Mouse (Mus musculus) limb, embryonic 11.5 days (tissue): ENCODE measurements around the gene Fam214a. TPM values are rescaled to one million over a fixed set of nuclear protein-coding genes. Genes with fewer than 3 reads are reported as not detected.
"Not testable (repeated sequence)": the region's sequence is repeated elsewhere in the genome, so short reads cannot be mapped to it uniquely, and the experiment has no call there.

Experiments
- ATAC-seq: fragments of 200-750 bp; cut with Nextera tagmentation; 2 replicates; pipeline ENCODE4 v1.8.0; 2017; ENCODE audit warnings: low read depth; ENCODE audit not compliant: insufficient number of reproducible peaks, low FRiP score, low TSS enrichment
- DNase-seq: peaks from one replicate; pipeline ENCODE4 v3.0.0-alpha.2; 2015; ENCODE audit warnings: low spot score
- H3K27ac ChIP-seq: fragments of 300-500 bp; sonication (generic); replicated peaks from 2 replicates; pipeline ENCODE4 v1.5.1; 2014; ENCODE audit warnings: low read depth, mild to moderate bottlenecking, low read length
- H3K27me3 ChIP-seq: fragments of 300-500 bp; sonication (generic); 2 replicates; pipeline ENCODE4 v1.6.1; 2014; ENCODE audit warnings: mild to moderate bottlenecking, low read length, mixed read lengths; ENCODE audit not compliant: control insufficient read depth, insufficient read depth
- H3K36me3 ChIP-seq: fragments of 300-500 bp; sonication (generic); 2 replicates; pipeline ENCODE4 v1.6.1; 2014; ENCODE audit warnings: mild to moderate bottlenecking, low read length, moderate library complexity, mixed read lengths; ENCODE audit not compliant: control insufficient read depth, insufficient read depth
- H3K4me1 ChIP-seq: fragments of 300-500 bp; sonication (generic); 2 replicates; pipeline ENCODE4 v1.6.1; 2014; ENCODE audit warnings: low read length, mixed read lengths; ENCODE audit not compliant: control insufficient read depth, insufficient read depth
- H3K4me2 ChIP-seq: fragments of 300-500 bp; sonication (generic); 2 replicates; pipeline ENCODE4 v1.6.1; 2014; ENCODE audit warnings: low read depth, mild to moderate bottlenecking, moderate library complexity; ENCODE audit not compliant: severe bottlenecking
- H3K4me3 ChIP-seq: fragments of 300-500 bp; sonication (generic); 2 replicates; pipeline ENCODE4 v1.5.1; 2014; ENCODE audit warnings: low read depth, low read length
- H3K9ac ChIP-seq: fragments of 300-500 bp; sonication (generic); 2 replicates; pipeline ENCODE4 v1.6.1; 2014; ENCODE audit warnings: mild to moderate bottlenecking, low read length
- H3K9me3 ChIP-seq: fragments of 300-500 bp; sonication (generic); 2 replicates; pipeline ENCODE4 v1.6.1; 2016; ENCODE audit warnings: low read length; ENCODE audit not compliant: control insufficient read depth
- WGBS: fragments of 180-500 bp; shearing (Covaris S2); extraction: QIAGEN DNeasy Blood & Tissue Kit; methylation state at CpG from one replicate; pipeline ENCODE4 v1.1.7; 2014; 5-methylcytosine and 5-hydroxymethylcytosine counted together
- polyA plus RNA-seq: library from polyadenylated mRNA; unstranded; fragments of >200 nt; fragmentation: Nextera tagmentation; extraction: Ambion mirVana; gene quantifications from 2 replicates; pipeline ENCODE4 v1.2.1, GENCODE M21; 2014

Gene Fam214a
- polyA plus RNA-seq, 1 experiment from 2014 or later, result 7.6 TPM

GRCm38 (mm10) chr9:74978868-74979267 is 26.2 kb downstream of the Fam214a start:
- DNase-seq (no peak), ATAC-seq (no peak)
- no peak overlapping the region for H3K4me3 ChIP-seq
- no peak overlapping the region for H3K4me2 ChIP-seq
- H3K9me3 ChIP-seq, result no peaks in the 10 kb centered on the region
- no peak overlapping the region for H3K9ac ChIP-seq
- no peaks in the 10 kb centered on the region; the same call in 1 of the 2 replicates for H3K36me3 ChIP-seq
- H3K27me3 ChIP-seq, result no peaks in the 10 kb centered on the region
- WGBS, result 83% methylated on average over 7 of the region's 7 CpGs
- no peak overlapping the region for H3K27ac ChIP-seq
- peaks cover 6% of the 10 kb centered on the region; the same call in 1 of the 2 replicates for H3K4me1 ChIP-seq

GRCm38 (mm10) chr9:74979371-74979770 is 26.7 kb downstream of the Fam214a start:
- H3K4me1 ChIP-seq, result peaks cover 6% of the 10 kb centered on the region; the same call in 1 of the 2 replicates
- ATAC-seq, result no peak
- DNase-seq, result no peak
- H3K36me3 ChIP-seq, result no peaks in the 10 kb centered on the region; the same call in 1 of the 2 replicates
- no peaks in the 10 kb centered on the region for H3K9me3 ChIP-seq
- H3K4me2 ChIP-seq, result no peak overlapping the region
- H3K4me3 ChIP-seq, result no peak overlapping the region
- no peak overlapping the region for H3K9ac ChIP-seq
- H3K27ac ChIP-seq, result no peak overlapping the region
- WGBS, result 83% methylated on average over 5 of the region's 5 CpGs
- no peaks in the 10 kb centered on the region for H3K27me3 ChIP-seq

- Histone ChIP-seq H3K9me3 (no peaks in the 10 kb centered on the region), H3K4me1 (peaks cover 2% of the 10 kb centered on the region; the same call in 1 of the 2 replicates), H3K4me3 (no peak overlapping the region), H3K27ac (no peak overlapping the region), H3K4me2 (no peak overlapping the region), H3K36me3 (no peaks in the 10 kb centered on the region), H3K9ac (no peak overlapping the region), H3K27me3 (no peaks in the 10 kb centered on the region)
- DNase-seq (no peak), ATAC-seq (no peak)
- WGBS, result 95% methylated on average over 1 of the region's 1 CpGs
Measured at GRCm38 (mm10) chr9:74979866-74980265, 27.2 kb downstream of the Fam214a start.

GRCm38 (mm10) chr9:74981663-74982111 is 29.0 kb downstream of the Fam214a start:
- 54% methylated on average over 3 of the region's 3 CpGs for WGBS

GRCm38 (mm10) chr9:74982193-74982592 is 29.5 kb downstream of the Fam214a start:
- 81% methylated on average over 8 of the region's 8 CpGs for WGBS
- H3K9me3 ChIP-seq, result no peaks in the 10 kb centered on the region
- no peak overlapping the region for H3K27ac ChIP-seq
- no peak overlapping the region for H3K9ac ChIP-seq
- ATAC-seq (no peak), DNase-seq (no peak)
- no peak overlapping the region for H3K4me2 ChIP-seq
- no peak overlapping the region for H3K4me3 ChIP-seq
- H3K4me1 ChIP-seq, result no peaks in the 10 kb centered on the region; the same call in 1 of the 2 replicates
- no peaks in the 10 kb centered on the region for H3K36me3 ChIP-seq
- no peaks in the 10 kb centered on the region for H3K27me3 ChIP-seq

More at GRCm38 (mm10) chr9:74981663-74982111, 29.0 kb downstream of the Fam214a start:
- no peak overlapping the region for H3K4me2 ChIP-seq
- H3K9ac ChIP-seq, result no peak overlapping the region
- ATAC-seq (no peak), DNase-seq (no peak)
- H3K4me3 ChIP-seq, result no peak overlapping the region
- no peaks in the 10 kb centered on the region for H3K9me3 ChIP-seq
- H3K36me3 ChIP-seq, result no peaks in the 10 kb centered on the region
- no peaks in the 10 kb centered on the region for H3K27me3 ChIP-seq
- no peaks in the 10 kb centered on the region; the same call in 1 of the 2 replicates for H3K4me1 ChIP-seq
- H3K27ac ChIP-seq, result no peak overlapping the region

GRCm38 (mm10) chr9:74982722-74983121 is 30.0 kb downstream of the Fam214a start:
- WGBS, result 90% methylated on average over 1 of the region's 1 CpGs

GRCm38 (mm10) chr9:74985173-74985715 is 32.6 kb downstream of the Fam214a start:
- Histone ChIP-seq H3K27ac (no peak overlapping the region), H3K4me1 (no peaks in the 10 kb centered on the region; the same call in 1 of the 2 replicates), H3K9me3 (no peaks in the 10 kb centered on the region), H3K36me3 (no peaks in the 10 kb centered on the region), H3K27me3 (no peaks in the 10 kb centered on the region), H3K4me3 (no peak overlapping the region), H3K9ac (no peak overlapping the region), H3K4me2 (no peak overlapping the region)
- DNase-seq (no peak), ATAC-seq (no peak)
- 81% methylated on average over 14 of the region's 14 CpGs for WGBS

More at GRCm38 (mm10) chr9:74982722-74983121, 30.0 kb downstream of the Fam214a start:
- not testable (repeated sequence) for H3K4me1 ChIP-seq, H3K27ac ChIP-seq, H3K4me2 ChIP-seq, ATAC-seq, DNase-seq, H3K9ac ChIP-seq, H3K9me3 ChIP-seq, H3K27me3 ChIP-seq, H3K4me3 ChIP-seq, H3K36me3 ChIP-seq

GRCm38 (mm10) chr9:74985770-74986169 is 33.1 kb downstream of the Fam214a start:
- no peak overlapping the region for H3K27ac ChIP-seq
- no peak overlapping the region for H3K4me3 ChIP-seq
- H3K4me2 ChIP-seq, result no peak overlapping the region
- H3K9me3 ChIP-seq, result no peaks in the 10 kb centered on the region
- H3K9ac ChIP-seq, result no peak overlapping the region
- no peaks in the 10 kb centered on the region for H3K36me3 ChIP-seq
- DNase-seq (no peak), ATAC-seq (no peak)
- no peaks in the 10 kb centered on the region; the same call in 1 of the 2 replicates for H3K4me1 ChIP-seq
- WGBS, result 53% methylated on average over 2 of the region's 2 CpGs
- no peaks in the 10 kb centered on the region for H3K27me3 ChIP-seq
